Mouse (Mus musculus) lung, postnatal 36 days (tissue): ENCODE results near the gene Cnnm3.

Experiments
- DNase-seq: peaks from one replicate; pipeline ENCODE4 v3.0.0; 2022; ENCODE audit warnings: mixed read lengths

The Cnnm3 gene

GRCm38 (mm10) chr1:36511289-36512021 is at the start of gene Cnnm3:
Cnnm3 (plus strand) TSS chr1:36511867.
- DNase-seq = peak; percentile 99

GRCm38 (mm10) chr1:36465641-36466160 is 46.0 kb upstream of the Cnnm3 start:
- DNase-seq = no peak

DNA sequence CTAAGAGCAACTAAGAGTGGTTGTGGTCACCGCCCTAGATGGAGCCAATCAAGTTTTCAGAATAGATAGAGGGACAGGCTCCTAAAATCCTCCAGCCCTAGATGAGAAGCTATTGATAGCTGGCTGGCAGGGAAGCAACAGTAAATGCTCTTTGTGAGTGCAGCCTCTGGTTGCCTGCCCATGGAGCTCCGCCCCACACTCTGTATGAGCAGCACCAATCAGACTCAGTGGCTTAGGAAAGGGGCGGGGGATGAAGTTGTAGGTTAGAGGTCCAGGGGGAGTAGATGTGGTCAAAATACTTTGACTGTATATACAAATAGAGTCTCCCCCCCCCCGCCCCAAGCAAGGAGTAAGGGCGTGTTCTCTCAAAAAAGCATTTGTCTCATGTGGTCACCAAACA is 44.2 kb upstream of the Cnnm3 start:
- DNase-seq = no peak

- DNase-seq = no peak
Measured at GRCm38 (mm10) chr1:36469811-36470444, 41.7 kb upstream of the Cnnm3 start.

- peak; percentile 90 for DNase-seq
Measured at GRCm38 (mm10) chr1:36471181-36472105, 40.2 kb upstream of the Cnnm3 start, which contains the start of gene Cnnm4. Cnnm4 (plus strand) TSS chr1:36471620.

GRCm38 (mm10) chr1:36472106-36472440 is 39.6 kb upstream of the Cnnm3 start:
- DNase-seq = no peak

DNA sequence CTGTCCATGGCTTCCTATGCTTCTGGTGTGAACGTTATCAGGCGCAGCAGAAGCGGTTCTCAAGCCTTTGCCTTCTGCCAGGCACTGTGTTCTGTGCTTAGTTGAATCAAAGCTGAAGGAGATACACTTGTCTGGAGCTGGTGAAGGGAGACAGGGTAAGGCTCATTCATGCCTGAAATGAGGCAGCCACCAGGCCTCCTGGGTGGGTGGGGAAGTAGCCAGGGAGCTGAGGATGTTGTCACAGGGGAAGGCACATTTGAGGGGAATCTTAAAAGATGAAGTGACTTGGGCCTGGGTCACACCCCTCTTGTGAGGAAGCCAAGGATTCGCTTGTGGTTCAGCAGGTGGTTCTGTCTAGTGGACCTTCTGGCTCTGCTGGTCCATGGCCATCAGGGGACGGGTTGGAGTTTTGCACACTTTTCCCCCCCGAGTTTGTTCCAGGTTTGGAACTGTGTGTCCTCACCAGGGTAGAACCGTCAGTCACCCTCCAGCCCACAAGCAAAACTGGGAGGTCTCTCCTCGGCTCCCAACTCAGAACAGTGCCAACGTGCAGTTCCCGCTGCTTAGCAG is 38.4 kb upstream of the Cnnm3 start:
- DNase-seq = no peak

DNA sequence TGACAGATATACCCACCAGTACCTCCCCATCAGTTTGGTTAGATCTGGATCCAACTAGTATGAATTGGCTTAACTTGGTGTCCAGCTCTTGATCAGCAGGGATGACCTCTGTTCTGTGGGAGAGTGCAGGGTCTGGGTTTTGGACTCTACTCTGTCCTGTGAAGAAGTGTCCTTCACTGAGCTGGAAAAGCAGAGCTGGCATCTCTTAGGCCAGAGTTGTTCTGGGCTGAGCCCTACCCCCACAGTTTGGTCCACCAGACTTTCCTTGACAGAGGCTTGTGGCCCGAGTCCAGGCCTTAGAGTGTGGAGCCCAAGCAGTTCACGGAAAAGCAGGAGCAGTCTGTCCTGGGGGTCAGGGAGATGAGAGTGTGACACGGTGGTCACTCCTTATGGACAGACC is 37.0 kb upstream of the Cnnm3 start:
- DNase-seq = no peak

GRCm38 (mm10) chr1:36475480-36476110 is 36.1 kb upstream of the Cnnm3 start:
- no peak for DNase-seq

DNA sequence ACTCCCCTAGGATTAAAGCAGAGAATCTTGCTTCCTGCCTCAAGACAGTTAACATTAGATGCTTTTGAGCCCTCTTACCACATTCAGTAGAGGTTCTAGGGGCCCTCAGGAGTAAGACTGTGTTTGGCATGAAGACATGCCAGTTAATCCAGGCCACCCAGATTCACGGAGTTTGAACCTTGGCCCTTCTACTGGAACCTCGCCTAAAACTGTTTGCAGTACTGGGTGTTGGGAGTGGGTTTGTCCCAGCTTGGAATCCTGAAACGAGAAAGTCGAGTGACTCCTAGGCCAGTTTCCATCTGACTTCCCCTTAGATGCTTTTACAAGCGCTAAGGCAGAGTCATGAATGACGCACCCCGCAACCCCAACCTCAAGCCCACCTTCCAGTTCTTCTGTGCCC is 35.2 kb upstream of the Cnnm3 start:
- no peak for DNase-seq

- no peak for DNase-seq
Measured at GRCm38 (mm10) chr1:36478343-36478795, 33.3 kb upstream of the Cnnm3 start.

DNA sequence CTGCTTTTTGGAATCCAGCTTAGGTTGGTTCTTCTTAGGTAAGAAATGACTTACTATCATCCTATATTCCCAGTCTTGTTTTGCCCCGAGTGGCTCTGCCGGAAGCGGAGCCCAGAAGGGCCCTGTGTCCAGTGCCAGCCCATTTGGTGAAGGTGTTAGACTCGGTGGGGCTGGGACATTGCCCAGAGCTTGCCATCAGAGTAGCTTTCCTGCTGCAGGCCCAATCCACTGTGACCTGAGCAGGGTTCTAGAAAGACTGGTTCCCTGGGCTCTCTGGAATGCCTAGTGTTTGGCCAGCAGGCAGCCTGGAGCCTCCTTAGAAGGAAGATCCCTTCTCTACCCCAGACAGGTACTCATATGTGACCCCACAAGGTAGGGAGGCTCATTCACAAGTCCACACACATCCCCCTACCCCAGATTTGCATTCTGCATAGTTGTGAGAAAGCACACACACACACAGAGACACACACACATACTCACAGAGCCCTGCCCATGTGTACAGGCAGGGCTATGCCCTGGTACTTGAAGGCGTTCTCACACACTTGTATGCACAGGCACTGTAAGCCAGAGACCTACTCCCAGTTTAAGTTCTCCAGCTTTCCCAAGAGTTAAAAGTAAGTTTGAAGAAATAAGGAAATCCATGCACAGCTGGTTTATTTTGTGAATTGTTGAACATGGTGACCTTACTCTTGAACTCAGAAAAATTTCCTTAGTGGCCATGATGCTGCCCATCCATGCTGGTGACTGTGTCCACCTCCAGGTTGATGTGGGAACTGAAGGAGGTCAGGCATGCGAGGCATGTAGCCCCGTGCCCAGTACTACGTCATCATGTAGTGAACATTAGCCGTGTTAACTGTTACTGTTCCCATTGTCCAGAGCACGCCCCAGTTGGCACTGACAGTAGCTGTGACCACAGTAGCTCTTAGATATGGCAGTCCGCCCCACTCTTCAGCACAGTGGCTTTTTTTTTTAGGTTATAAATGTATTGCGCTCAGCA is 31.5 kb upstream of the Cnnm3 start:
- DNase-seq = peak; percentile 30

- DNase-seq = no peak
Measured at GRCm38 (mm10) chr1:36483825-36484224, 27.8 kb upstream of the Cnnm3 start.

DNA sequence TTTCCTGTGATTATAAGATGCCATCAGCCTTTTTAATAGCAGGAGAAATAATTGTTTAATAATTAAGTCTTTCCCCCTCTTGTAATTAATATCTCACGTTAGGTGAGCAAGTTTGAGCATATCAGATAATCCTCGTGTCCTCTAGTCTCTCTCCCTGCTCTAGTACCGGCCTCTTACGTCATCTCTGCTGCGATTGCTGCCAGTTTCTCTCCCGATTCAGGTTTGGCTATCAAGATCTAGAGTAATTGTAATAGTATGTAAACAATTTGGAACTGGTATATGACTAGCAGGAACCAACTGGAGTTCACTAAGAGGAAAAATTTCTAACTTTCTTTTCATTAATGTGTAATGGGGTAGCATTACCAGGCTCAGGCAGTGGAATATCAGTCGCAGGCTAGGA is 26.6 kb upstream of the Cnnm3 start:
- DNase-seq = no peak

DNA sequence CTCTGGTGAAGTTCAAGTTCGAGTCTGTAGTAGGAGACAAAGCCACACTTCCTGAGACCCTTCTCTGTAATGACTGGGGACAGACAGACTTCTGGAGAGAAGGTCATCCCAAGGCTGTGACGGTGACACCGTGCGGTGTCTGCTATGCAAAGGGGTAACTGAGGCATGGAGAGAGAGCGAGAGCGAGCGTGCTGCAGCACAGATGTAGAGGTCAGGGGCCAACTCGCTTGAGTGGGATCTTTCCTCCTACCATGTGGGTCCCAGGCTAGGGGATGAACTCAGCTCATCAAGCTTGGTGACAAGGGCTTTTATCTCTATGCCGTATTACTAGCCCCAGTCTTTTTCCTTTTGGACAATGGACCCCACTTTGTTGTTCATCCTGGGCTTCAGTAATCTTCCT is 24.6 kb upstream of the Cnnm3 start:
- no peak for DNase-seq

DNA sequence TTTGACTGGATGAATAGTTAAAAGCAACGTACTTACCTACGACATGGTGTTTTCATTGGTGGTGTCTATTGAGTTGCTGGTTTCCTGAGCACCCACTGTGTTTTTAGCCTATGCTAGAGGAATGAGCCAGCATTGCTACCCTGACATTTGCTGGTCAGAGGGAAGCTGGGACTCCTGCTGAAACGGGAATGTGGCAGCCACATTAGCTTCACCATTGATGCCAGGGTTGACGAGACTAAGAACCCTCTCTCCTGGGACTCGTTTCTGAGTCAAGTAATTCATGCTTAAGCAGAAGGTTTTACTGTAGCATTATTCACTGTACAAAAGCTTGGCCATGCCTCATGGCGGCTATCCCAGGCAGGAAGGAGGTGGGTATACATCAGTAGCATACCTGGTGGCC is 22.0 kb upstream of the Cnnm3 start:
- no peak for DNase-seq

GRCm38 (mm10) chr1:36492416-36493139 is 19.1 kb upstream of the Cnnm3 start:
- DNase-seq = peak; percentile 66

- DNase-seq = no peak
Measured at GRCm38 (mm10) chr1:36493299-36493698, 18.4 kb upstream of the Cnnm3 start.

- peak; percentile 28 for DNase-seq
Measured at GRCm38 (mm10) chr1:36496719-36497118, 14.9 kb upstream of the Cnnm3 start.

DNA sequence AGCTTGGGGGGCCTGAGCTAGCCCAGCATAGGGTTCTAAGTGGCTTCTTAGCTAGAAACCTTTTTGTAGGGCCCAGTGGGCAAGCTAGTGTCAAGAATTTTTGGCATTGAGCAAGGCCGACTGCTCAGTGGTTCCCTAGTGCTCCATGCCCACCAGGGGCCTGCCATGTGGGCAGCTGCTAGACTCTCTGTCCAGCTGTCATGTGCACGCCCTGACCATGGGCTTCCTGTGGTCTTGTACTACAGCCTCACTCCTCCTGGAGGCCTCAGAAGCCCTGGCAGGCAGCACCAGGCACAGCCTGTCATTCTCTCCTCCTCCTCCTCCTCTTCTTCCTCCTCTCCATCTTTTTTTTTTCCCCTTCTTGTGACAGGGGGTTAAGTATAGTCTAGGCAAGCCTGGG is 14.4 kb upstream of the Cnnm3 start:
- no peak for DNase-seq
